Mouse (Mus musculus) adrenal gland (tissue): ENCODE measurements around the gene Usp48.

Experiments
- intact Hi-C: fragments of 180-260 bp; cut with DNase I; formaldehyde crosslinking; loops from one replicate; pipeline ENCODE4 v1.15.1; 2025

The Usp48 gene

DNA sequence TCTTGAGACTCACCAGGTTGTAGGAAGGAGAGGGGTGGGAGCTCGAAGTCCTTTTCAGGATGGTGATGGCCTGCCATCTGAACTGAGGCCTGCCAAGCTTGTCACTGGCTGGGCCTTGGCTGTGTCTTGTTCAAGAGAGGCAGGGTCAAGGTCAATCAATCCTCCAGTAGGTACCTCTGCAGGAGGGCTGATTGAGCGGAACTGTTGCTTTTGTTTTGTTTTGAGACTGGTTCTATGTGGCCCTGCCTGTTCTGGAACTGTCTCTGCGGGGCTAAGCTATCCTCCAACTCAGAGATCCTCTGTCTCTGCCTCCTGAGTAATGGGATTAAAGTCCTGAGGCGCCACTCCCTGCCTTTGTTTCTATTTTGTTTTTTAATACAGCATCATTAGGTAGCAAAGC is 66.0 kb downstream of the Usp48 start:
- intact Hi-C loops, result no loop called here

DNA sequence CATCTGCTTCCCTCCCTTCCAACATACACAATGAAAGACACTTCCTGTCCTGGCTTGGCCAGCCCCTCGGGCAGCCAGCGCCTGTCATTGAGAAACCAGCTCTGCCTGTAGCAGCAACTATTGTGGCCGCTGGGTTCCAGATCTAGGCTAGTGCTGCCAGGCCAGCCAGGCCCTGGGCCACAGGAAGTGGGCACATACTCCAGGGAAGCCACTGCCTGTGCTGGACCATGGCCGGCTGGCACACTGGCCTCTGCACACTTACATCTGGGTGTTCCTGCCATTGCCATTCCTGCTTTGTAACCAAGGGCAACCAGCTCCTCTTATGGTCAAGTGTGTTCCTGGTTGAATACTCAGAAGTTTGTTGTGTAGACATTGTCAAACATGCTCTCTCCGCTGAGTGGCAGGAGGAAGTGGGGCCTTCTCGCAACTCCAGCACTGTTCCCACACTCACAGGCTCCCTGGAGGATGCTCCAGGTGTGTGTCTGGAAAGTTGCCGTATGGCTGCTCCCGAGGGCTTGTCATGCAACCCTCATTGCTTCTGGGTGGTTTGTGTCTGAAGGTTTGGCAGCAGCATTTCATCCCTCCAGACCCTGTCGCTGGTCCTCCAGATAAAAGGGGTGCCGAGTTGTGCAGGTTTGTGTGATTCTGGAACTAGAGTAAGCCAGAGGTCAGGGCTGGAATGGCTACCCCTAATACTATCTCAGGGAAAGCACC is 67.0 kb downstream of the Usp48 start:
- intact Hi-C loops, result no loop called here

DNA sequence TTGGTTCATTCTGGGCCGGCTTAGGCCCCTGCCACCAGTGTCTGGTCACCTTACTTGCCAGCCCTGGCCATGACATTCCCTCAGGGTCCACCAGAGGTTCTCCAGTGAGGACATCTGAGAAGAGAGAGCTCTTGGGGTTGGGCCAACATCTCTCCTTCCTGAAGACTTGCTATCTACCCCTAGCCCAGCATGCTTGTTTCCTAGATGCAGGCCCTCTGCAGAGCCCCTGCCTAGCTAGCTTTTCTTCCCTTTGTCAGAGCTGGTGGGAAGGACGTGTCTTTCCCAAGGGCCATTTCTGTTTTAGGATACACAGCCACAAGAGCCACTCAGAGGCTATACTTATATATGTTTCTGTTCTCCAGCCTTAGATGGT is 67.5 kb downstream of the Usp48 start:
- intact Hi-C loops, result no loop called here

DNA sequence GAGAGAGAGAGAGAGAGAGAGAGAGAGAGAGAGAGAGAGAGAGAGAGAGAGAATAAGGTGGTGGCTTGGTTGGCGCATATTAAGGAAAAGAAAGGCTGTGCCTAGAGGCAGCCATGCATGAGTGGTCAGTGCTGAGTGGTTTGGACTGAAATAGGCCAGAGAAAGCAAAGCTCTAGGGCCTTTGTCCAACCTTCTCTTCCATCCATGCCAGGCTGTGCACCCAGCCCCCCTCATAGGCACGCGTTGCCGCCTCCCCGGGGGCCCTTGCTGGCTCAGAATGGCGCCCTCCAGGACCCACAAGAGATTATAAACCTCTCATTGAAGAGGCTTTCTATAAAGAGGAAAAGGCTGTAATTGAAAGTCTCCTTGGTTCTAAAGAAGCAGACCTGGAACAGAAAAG is 68.0 kb downstream of the Usp48 start:
- intact Hi-C loops, result no loop called here

- intact Hi-C loops, result no loop called here
Measured at GRCm38 (mm10) chr4:137663491-137663890, 69.9 kb downstream of the Usp48 start.

- intact Hi-C loops, result no loop called here
Measured at GRCm38 (mm10) chr4:137664433-137664979, 71.0 kb downstream of the Usp48 start, which contains the start of gene Rap1gap. TSS of gene Rap1gap (plus strand) at chr4:137664726.

GRCm38 (mm10) chr4:137664980-137665675 is 71.6 kb downstream of the Usp48 start:
- intact Hi-C loops, result no loop called here

GRCm38 (mm10) chr4:137665791-137666190 is 72.2 kb downstream of the Usp48 start:
- intact Hi-C loops, result no loop called here

DNA sequence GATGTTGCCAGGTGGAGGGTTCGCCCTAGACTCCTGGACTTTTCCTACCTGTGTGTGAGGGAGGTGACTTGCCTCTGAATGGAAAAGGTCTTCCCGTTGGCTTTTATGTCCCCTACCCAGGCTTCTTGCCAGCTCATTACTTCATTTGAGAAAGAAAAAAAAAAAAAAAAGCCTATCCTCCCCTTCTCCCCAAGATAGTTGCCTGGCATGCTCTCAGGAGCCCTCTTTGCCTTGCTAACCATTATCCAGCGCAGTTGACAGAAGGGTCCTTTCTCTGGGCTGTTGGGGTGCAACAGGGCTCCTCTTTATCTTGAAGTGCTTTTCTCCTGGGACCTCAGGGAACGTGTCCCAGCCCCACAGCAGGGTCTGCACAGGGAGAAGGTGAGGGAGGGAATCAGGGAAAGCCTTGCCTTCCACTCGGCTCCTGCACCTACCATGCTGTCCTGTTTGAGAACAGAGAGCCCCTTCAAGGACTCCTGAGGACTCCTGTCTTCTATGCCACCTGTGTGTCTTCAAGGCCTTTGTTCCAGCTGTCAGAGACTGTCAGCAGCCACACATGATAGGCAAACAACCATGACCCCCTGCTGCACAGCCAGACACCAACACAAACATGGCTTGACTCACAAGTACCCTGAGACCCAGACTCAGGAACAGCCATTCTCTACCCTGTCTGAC is 72.9 kb downstream of the Usp48 start:
- intact Hi-C loops, result no loop called here

GRCm38 (mm10) chr4:137666958-137667345 is 73.4 kb downstream of the Usp48 start:
- intact Hi-C loops, result no loop called here

- intact Hi-C loops, result no loop called here
Measured at GRCm38 (mm10) chr4:137667747-137668146, 74.2 kb downstream of the Usp48 start.

- intact Hi-C loops, result no loop called here
Measured at GRCm38 (mm10) chr4:137671711-137672500, 78.4 kb downstream of the Usp48 start.

- intact Hi-C loops, result loop anchor here (5.0 kb wide), 1 partner anchor 122 kb away; the partner anchor contains the start of gene Alpl
Measured at GRCm38 (mm10) chr4:137675566-137675965, 82.0 kb downstream of the Usp48 start.

- intact Hi-C loops, result loop anchor here (5.0 kb wide), 1 partner anchor 121 kb away; the partner anchor contains the start of gene Alpl
Measured at GRCm38 (mm10) chr4:137676057-137676456, 82.5 kb downstream of the Usp48 start.

DNA sequence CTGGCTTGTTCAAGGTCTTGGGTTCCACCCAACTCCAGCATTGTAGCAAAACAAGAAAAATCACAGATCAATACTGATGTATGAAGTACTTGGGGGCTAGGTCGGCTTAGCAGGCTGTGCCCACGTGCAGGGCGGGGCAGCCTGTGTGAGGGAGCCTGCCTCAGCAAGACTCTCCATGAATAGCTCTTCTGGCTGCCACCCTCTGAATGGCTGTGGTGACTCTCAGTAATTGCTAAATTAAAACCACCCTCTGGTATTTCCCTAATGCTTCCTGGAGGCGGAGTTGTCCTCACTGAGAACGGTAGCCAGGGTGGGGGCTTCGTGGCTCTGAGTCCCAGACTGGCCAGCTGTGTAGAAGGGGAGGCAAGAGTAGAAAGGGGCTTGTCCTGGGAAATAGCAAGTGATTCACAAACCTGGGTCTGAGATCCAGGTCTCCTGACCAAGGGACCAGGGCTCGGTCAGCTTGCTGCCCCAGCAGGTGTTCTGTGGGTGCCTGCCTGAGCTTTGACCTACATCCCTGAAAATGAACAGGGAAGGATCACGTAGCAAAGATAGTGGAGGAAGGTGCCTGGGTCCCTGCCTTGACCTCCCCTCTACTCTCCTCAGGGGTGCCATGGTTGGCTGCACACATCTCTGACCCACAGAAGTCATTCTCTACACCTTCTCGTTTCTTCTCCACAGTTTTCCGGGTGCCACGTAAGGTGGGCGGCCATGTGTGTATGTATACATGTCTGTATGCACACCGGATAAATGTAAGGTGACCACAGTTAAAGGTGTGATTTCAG is 83.3 kb downstream of the Usp48 start:
- intact Hi-C loops, result loop anchor here (5.0 kb wide), 1 partner anchor 120 kb away; the partner anchor contains the start of gene Alpl

GRCm38 (mm10) chr4:137677906-137678305 is 84.4 kb downstream of the Usp48 start:
- intact Hi-C loops, result loop anchor here (5.0 kb wide), 1 partner anchor 119 kb away; the partner anchor contains the start of gene Alpl

DNA sequence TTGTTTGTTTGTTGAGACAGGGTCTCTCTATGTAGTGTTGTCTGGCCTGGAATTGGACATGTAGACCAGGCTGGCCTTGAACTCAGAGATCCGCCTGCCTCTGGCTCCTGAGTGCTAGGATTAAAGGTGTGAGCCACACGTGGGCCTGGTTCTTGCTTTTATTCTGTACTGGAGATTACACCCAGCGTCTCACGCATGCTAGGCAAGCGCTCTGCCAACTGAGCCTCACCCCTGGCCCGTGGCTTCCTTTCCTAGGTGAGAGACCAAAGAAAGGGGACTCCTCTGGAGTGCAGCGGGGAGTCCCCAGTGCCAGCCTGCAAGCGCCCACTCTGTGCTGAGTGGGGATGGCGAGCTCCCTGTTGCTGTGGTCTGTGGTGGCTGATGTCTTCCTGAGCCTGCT is 85.0 kb downstream of the Usp48 start:
- intact Hi-C loops, result loop anchor here (5.0 kb wide), 1 partner anchor 119 kb away; the partner anchor contains the start of gene Alpl

DNA sequence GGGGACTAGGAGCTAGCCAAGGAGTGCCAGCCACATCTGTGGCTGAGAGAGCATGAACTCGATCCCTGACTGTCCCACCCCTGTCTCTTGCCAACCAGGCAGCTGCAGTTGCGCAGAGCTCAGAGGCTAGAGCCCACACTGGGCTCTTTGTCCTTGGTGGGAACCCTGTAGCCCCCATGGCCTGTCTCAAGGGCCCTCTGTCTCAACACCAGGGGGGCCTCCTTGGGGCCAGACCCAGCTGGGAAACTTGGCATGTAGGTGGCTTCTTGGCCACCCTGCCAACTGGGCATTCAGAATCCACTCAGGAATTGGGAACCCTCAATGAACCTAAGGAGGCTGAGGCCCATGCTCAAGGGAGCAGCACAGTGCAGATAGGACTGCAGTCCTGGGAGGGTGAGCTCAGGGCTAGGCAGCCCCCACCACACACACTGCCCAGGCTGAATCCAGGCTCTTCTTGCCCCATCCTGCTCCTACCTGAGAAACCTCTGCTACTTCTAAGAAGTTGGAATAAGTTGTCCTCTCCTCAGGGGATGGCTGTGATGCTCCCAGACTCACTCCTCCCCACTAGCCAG is 86.5 kb downstream of the Usp48 start:
- intact Hi-C loops, result loop anchor here (5.0 kb wide), 2 partner anchors 117 to 157 kb away; partner anchors contain the start of gene Alpl

- intact Hi-C loops, result loop anchor here (5.0 kb wide), 1 partner anchor 157 kb away; no protein-coding TSS in a partner anchor
Measured at GRCm38 (mm10) chr4:137680721-137681120, 87.2 kb downstream of the Usp48 start.
